Mouse (Mus musculus): Measurements from ENCODE around the gene Doxl2. TPM values are rescaled to one million over a fixed set of nuclear protein-coding genes. Genes with fewer than 3 reads are reported as not detected.
"Not testable (repeated sequence)": the region's sequence is repeated elsewhere in the genome, so short reads cannot be mapped to it uniquely, and the experiment has no call there.

Doxl2 gene
- not detected in 2 replicates for total RNA-seq (2017)

DNA sequence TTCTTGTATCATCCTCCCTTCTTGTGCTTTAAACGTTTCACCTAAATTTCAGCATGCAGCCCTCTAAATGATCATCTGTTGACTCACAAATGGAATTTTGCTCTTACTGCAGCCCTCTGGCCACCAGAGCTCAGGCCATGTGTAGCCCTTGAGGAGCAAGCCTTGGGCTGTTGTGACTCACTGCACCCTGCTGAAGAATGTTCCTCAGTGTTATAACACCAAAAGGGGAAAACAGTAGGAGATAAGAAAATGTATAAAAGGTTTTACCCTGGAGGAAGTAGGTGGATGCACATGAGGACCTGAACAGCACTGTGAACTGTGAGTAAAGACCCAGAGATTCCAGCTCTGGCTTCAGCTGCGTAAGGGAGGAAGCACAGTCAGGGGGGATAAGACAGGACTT, at the start of gene Doxl2:
Doxl2 (plus strand) TSS at position 301 of the 400 bp plus-strand sequence.
- no peak for ATAC-seq (replicated peaks; ENCODE audit: low read depth, poor library complexity, severe bottlenecking)

DNA sequence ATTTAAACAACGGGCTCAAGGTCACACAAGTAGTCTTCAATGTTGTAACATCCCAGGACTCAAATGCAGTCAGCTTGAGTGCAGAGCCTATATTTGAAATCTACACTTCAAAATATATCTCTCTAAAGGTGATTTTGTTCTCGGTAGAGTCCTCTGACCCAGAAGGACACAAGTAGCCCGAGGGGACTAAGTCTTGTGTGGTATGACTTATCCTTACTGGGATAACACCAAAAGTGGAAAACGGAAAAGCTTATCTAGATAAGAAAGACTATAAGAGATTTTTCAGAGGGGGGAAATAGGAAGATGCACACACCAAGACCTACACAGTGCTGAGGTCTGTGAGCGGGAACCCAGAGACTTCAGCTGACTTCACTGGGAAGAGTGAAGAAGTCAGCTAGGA, 45.2 kb upstream of the Doxl2 start, which contains the start of gene 1600015I10Rik:
1600015I10Rik (plus strand) TSS at position 301 of the 400 bp plus-strand sequence.
- no peak for ATAC-seq (replicated peaks; ENCODE audit: low read depth, poor library complexity, severe bottlenecking)

DNA sequence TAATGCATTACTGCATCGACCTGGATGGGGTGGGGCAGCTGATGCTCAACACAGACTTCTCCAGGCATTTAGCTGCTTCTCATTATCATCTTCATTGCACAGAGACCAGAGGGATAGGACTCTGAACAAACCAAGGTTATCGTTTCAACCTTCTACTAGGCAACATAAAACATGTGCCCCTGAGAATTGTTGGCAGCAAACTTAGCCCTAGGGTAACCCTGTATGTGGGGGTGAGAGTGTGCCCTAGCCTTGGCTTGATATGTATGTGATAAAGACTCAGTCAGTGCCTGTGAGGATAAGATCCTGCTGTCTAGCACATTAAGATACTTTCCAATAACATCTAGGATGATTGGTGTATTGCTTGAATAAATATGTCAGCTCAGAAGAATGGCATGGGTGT, 25.2 kb upstream of the Doxl2 start:
- ATAC-seq (replicated peaks; ENCODE audit: low read depth, poor library complexity, severe bottlenecking): no peak

DNA sequence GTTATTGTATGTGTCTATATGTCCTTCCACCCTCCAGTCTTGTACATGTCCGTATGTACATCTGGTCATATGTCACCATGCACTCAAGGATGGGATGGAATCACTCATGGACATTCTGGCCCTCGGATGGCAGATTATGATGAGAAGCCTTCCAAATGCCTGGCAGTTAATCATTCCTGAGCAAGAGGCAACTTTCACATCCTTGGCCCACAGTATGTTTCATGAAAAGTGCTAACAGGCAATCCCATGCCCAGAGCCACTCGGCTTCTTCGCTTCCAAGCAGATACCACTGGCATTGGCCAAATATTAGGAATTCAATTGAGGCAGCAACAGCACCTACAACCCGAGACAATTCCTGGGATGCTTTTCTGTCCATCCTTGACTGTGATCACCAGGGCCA, 24.1 kb upstream of the Doxl2 start:
- ATAC-seq (replicated peaks; ENCODE audit: low read depth, poor library complexity, severe bottlenecking): no peak

DNA sequence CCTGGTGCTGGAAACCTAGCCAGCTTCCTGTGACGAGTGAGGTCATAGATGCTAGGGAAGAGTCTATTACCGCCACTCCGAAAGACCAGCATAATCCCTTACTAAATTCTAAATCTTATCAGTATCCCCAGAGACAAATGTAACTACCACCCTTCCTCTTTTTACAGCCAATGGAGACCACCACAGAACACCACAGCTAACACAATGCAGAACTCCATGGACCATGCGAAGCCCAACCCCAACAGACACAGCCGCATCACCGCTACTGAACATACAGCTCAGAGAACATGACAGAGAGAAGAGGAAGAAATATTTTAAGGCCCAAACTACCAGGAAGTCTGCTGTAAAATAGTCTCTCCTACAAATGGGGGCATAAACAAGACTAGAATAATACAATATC, 23.1 kb upstream of the Doxl2 start:
- ATAC-seq (replicated peaks; ENCODE audit: low read depth, poor library complexity, severe bottlenecking): peak; percentile 87

DNA sequence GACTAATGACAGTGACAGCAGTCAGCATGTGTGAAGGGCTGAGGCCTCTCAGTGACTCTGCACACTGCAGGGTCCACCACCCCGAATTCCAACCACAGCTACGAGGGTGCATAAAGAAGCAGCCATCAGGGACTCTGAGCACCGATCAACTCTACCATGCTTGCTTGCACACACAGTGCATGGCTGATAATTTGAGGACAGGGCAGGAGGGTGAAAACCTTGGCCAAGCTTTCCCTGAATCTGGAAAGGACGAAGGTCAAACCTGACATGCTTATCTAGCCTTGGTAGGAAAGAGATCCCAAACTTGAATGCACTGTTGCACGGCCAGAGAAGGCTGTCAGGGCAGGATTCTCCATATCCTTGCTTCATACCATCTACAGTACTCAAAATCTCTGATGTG, 21.5 kb upstream of the Doxl2 start:
- no peak for ATAC-seq (replicated peaks; ENCODE audit: low read depth, poor library complexity, severe bottlenecking)

DNA sequence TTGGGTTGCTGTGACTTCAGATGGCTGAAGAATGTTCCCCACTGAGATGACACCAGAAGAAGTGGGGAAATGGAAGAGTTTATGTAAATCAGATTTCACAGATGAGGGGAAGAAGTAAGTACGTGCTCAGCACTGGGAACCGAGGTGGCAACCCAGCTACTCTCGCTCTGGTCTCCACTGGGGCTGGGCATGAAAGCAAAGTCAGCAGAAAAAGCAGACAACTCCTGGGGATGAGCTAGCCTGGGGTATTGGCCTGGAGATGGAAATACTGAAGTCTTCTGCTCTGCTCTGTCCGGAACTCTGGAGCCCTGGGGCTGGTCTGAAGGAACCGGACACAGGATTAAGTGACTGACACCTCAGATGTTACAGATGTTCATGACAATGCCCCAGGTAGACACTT, 20.6 kb upstream of the Doxl2 start:
- no peak for ATAC-seq (replicated peaks; ENCODE audit: low read depth, poor library complexity, severe bottlenecking)

DNA sequence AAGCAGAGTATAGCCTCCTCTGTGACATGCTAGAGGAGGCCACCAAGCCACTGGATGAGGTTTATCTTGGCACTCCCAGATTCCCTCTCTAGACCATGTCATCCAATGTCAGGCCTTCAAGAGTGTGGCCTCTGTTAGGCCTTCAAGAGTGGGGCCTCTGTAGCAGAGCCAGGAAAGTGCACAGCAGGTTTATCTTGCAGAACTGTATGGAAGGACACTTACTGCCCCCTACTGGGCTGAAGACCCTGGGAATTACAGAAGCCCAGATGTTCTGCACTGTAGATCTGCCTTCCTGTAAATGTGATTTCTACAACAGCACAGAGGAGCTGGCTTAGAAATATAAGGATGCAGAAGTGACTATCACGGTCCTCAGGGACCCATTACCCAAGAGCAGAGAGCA, 19.8 kb upstream of the Doxl2 start:
- ATAC-seq (replicated peaks; ENCODE audit: low read depth, poor library complexity, severe bottlenecking): peak; percentile 52; the same call in 1 of the 2 replicates

DNA sequence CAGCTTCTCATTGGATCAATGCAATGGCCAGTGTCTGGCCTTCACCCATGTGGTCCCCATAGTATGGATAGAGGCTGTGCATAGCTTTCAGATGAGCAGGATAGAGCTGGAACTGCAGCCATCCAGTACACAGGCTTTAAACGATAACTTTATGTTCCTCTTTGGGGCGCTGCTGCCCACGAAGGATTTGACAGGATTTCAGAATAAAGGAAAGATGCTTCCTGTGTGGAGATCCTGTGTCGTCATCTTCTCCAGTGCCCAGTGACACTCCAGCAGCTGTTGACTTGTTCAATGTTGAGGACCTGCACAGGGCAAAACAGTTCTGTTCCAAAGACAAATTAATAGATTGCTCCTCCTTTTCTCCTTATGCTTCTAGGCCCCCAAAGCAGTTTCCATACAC, 18.0 kb upstream of the Doxl2 start:
- ATAC-seq (replicated peaks; ENCODE audit: low read depth, poor library complexity, severe bottlenecking): peak; percentile 45; the same call in 1 of the 2 replicates

DNA sequence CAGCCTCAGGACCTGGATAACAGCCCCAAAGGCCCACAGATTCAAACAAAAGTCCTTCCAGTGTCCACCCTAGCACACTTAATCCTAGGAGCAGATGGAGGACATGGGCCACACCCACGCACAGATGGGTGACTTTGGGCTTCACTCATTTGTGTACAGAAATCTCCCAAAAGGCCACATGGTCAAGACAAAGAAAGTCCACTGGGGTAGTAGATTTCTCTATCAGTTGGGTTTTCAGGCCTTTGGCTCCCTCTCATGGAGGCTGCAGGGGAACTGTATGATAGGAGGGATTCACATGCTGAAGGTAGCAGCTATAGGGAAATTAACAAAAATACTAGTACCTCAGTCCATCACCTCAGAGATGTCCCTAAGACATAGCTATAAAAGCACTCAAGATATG, 16.7 kb upstream of the Doxl2 start:
- ATAC-seq (replicated peaks; ENCODE audit: low read depth, poor library complexity, severe bottlenecking): peak; percentile 56

DNA sequence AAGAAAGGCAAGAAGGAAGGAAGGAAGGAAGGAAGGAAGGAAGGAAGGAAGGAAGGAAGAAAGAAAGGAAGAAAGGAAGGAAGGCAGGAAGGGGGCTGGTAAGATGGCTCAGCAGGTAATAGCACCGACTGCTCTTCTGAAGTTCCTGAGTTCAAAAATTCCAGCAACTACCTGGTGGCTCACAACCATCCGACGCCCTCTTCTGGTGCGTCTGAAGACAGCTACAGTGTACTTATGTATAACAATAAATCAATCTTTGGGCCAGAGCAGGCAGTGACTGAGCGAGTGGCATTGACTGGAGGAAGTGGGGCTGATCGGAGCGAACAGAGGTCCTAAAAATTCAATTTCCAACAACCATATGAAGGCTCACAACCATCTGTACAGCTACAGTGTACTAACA, 15.6 kb upstream of the Doxl2 start:
- ATAC-seq (replicated peaks; ENCODE audit: low read depth, poor library complexity, severe bottlenecking): not testable (repeated sequence)

DNA sequence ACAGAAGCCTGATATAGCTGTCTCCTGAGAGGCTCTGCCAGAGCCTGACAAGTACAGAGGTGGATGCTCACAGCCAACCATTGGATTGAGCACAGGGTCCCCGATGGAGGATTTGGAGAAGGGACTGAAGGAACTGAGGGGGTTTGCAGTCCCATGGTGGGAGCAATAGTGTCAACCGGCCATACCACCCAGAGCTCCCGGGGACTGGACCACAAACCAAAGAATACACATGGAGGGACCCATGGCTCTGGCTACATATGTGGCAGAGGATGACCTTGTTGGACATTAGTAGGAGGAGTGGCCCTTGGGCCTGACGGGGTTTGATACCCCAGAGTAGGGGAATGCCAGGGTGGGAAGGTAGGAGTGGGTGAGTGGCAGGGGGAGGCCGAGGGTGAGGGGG, 8.1 kb upstream of the Doxl2 start:
- ATAC-seq (replicated peaks; ENCODE audit: low read depth, poor library complexity, severe bottlenecking): not testable (repeated sequence)

DNA sequence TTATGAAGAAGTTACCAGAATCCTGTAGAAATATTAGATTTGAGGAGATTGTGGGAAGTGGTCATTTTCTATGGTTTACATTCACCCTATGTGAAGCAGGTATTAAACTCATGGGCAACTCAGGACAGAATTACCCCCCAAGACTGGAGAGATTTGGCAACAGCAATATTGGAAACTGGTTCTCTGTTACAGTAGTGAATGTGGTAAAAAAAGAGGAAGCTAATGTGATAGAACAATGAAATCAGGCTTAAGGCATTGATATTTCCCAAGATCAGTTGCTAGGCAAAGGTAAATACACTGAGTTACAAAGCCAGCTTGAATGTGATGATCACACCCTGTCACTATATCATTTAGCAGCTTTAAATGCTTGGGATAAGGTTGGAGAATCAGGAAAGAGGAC, 6.9 kb upstream of the Doxl2 start:
- peak; percentile 82 for ATAC-seq (replicated peaks; ENCODE audit: low read depth, poor library complexity, severe bottlenecking)

DNA sequence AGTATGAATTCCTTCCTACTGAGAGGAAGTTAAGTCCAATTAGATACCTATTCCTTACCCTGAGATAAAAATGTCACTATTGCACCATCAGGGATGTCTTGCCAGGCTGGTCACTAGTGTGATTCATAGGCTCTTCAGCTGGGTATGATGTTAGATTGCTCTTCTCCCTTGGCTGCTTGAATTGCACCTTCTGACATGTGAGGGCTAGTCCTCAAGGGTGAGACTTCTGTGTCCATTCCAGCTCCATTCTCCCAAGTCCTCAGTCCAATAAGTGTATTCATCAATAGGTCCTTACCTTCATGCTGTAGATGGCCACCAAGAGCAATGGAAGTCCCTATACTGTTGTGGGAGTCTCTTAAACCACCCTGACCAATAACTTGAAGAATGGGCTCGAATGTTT, 4.9 kb downstream of the Doxl2 start:
- ATAC-seq (replicated peaks; ENCODE audit: low read depth, poor library complexity, severe bottlenecking): no peak

DNA sequence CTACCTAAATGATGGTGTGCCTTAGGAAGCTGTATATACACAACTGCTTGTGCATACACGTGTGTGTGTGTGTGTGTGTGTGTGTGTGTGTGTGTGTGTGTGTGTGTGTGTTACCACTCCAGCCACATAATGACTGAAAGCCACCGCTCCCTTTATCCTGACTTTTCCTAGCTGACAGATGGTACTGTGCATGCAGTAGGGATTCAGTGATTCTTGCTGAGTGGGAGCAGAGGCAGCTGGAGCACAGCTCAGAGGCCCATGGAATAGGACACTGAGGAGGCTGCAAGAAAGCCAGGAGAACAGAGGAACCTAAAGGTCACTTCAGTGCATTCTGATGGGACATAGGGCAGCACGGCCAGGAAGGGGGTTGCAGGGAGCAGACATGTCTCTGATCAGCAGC, 7.5 kb downstream of the Doxl2 start:
- no peak for ATAC-seq (replicated peaks; ENCODE audit: low read depth, poor library complexity, severe bottlenecking)

DNA sequence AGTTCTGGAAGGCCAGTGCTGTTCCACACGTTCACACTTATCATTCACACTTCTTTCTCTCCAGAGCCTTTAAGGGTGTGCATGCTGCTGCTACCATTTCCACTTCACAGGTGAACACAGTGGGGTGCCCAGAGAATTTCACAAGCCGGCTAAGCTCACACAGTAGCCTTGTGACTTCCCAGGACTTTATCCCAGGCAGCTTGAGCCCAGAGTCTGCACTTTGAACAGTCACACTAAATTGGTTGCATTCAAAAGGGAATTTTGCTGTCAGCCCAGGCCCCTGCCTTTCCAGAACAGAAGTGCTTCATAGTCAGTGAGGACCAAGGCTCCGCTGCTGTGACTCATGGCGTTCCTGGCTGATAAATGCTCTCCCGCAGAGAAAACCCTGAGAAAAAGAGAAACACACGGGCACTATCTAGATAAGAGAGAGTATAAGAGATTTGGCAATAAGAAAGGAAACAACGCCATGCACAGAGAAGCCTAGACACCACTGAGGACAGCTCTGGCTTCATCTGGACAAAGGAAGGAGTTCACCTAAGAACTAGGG, 11.8 kb downstream of the Doxl2 start, which contains the start of gene Svs1:
Svs1 (plus strand) TSS at position 418 of the 547 bp plus-strand sequence.
- ATAC-seq (replicated peaks; ENCODE audit: low read depth, poor library complexity, severe bottlenecking): no peak

DNA sequence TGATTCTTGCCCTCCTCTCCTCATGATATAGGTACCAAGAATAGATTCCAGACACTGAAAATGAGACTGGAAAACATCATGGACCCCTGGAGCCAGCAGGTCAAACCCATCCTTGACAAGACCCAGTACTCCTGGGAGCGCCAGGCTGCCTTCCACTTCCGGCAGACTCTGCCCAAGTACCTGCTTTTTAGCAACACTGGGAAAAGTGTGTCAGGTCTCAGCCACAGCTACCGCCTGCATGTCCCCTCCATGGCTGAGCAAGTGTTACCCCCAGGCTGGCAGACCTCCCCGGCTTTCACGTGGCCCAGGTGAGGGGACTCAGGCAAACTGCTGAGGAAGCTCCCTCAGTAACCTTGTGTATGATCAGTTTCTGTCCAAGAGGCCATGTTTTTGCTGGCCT, 15.2 kb downstream of the Doxl2 start:
- no peak for ATAC-seq (replicated peaks; ENCODE audit: low read depth, poor library complexity, severe bottlenecking)

DNA sequence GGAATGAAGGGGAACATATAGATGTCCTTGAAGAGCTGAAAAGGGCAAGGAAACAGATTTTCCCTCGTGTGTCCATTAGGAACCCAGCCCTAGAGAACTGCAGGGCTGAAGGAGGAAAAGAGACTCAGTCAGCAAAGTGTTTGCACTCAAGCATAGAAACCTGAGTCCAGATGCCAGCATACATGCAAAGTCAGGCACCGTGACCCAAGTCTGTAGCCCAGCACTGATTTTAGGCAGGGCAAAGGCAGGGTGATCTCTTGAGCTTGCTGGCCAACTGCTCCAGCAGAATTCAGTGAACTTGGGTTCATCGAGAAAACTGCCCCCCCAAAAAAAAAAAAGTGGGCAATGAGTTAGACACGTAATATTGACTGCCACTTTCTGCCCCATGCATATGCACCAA, 17.2 kb downstream of the Doxl2 start:
- no peak for ATAC-seq (replicated peaks; ENCODE audit: low read depth, poor library complexity, severe bottlenecking)

DNA sequence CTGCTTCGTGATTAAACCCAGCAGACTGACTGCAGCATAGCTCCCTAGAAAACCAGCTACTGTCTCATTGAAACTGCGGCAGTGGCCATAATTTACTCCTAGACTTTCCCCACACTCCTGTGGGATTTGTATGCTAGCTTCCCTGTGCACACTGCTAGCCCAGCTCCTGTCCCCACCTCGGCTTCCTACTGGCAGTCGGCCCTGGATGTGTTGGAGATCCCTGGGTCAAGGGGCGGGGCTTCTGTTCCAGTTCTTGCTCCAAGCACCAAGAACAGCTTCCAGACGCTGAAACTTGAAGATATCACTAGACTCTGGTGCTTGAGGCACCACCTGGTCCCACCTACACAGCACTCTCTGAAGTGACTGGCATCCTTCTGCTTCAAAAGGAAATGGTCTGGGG, 23.4 kb downstream of the Doxl2 start:
- no peak for ATAC-seq (replicated peaks; ENCODE audit: low read depth, poor library complexity, severe bottlenecking)

DNA sequence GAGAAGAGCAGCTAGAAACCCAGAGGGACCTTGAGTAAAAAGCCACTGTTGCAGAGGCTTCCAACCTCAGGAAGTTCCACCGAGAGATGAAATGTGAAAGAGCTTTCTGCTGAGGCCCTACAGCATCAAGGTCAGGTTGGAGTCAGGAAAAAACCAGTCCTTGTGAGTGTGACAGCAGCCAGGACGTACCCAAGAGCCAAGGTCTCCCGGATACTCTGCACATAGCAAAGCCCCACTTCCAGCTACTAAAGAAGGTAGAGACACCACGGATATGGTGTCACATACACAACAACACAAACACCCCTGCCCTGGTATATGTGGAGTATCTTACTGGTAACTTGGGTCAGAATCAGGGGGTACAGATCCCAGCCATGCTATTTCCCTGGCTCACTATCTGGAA, 24.0 kb downstream of the Doxl2 start:
- no peak for ATAC-seq (replicated peaks; ENCODE audit: low read depth, poor library complexity, severe bottlenecking)

DNA sequence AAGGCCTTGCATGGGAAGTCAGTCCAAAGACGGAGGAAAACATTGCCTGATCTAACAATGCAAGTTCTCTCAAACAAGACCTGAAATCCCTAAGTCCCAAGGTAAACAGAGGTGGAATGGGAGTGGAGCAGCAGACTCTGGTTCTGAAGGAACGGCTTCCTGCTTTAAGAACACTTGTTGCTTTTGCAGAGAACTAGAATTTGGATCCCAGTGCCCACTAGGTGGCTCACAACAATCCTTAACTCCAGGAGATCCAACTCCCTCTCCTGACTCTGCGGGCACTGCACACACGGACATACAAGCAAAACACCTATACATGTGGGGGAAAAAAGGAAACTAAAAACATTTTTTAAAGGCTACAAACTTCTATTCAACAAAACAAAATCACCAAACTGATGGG, 28.6 kb downstream of the Doxl2 start:
- ATAC-seq (replicated peaks; ENCODE audit: low read depth, poor library complexity, severe bottlenecking): no peak

DNA sequence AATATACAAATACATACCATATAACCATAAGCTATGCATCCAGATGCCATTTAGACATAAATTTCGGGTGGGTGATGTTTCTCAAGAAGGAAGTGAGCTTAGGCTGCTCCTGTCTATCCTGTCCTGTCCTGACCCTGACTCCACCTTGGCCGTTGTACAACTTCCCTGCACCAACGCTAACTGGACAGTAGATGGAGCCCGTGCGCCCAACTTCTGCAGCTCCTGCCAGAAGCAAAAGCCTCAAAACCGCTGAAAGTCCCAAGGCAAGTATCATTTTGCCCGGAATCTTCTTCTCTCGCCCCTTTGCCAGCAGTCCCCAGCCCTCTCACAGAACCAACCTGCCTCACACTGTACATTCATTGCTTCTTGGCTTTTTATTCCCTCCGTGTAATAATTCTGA, 33.2 kb downstream of the Doxl2 start:
- ATAC-seq (replicated peaks; ENCODE audit: low read depth, poor library complexity, severe bottlenecking): peak; percentile 97

Data from common myeloid progenitor, adult 5-6 weeks (primary cell).